Mouse (Mus musculus): ENCODE results near the gene 5031439G07Rik. TPM values are rescaled to one million over a fixed set of nuclear protein-coding genes. Genes with fewer than 3 reads are reported as not detected.
"Not testable (repeated sequence)": the region's sequence is repeated elsewhere in the genome, so short reads cannot be mapped to it uniquely, and the experiment has no call there.

The 5031439G07Rik gene
- total RNA-seq, 2 experiments from 2014 or later: 93.1 to 105 TPM

DNA sequence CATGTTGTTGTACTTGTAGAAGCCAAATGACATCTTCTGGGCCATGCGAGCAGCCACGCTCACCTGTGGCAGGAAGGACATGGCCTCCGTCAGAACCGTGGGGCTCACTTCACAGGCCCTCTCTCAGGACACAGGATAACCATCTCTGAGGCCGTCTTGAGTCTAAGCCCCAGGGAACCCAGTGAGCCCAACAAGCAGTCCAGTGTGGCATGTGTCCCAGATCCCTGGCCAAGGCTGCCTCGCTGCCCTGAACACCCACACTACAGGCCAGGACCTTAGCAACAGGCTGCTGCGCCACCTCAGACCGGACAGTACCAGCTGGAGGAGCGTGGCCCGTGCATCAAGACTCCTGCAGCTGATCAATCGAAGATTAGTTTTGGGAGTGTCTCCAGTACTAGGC lies 35.1 kb downstream of the 5031439G07Rik start:
- DNase-seq: no peak

DNA sequence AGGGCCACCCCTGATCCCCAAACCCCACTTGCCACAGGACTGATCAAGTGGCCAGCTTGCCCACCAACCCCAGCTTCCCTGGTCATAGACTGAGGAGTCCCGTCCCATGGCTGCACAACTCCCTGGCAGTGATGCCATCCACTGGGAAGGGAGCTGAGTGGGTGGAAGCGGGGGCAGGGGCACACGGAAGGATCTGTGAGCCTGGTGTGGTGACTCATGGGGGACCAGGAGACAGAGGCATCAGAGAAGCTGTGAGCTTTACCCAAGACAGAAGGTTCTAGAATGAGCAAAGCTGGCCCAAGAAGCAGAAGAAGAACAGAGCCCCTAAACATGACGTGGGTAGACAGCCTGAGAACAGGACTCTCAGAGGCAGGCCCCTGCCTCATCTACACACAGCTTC lies 38.3 kb downstream of the 5031439G07Rik start:
- no peak for DNase-seq

- no peak for DNase-seq
These were observed 39.4 kb downstream of the 5031439G07Rik start for GRCm38 (mm10) chr15:84948990-84949389.

- no peak for DNase-seq
These were observed 44.0 kb downstream of the 5031439G07Rik start for GRCm38 (mm10) chr15:84944319-84944718.

GRCm38 (mm10) chr15:84942647-84943285 lies 45.6 kb downstream of the 5031439G07Rik start:
- DNase-seq: peak; percentile 70 to 73

- DNase-seq: no peak
These were observed 48.2 kb downstream of the 5031439G07Rik start for GRCm38 (mm10) chr15:84940102-84940501.

GRCm38 (mm10) chr15:84934901-84935300 lies 53.5 kb downstream of the 5031439G07Rik start:
- peak in 1 of 2 experiments; percentile 42 for DNase-seq

DNA sequence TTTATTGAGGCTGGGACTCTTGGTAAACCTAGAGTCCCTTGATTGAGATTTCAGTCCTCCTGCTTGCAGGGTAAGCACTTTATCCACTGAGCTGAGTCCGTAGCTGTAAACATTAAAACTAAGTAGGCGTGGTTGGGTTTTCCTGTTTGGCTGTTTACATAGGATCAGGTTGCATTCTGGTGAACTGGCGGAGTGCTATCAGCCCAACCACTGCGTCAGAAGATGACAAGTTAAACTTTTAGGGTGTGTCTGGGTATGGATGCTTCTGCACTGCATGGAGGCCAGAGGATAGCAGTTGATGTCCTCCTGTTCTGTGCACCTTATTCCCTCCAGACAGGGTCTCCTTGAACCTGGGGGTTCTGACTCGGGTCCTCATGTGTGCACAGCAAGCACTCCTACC lies 56.0 kb downstream of the 5031439G07Rik start:
- DNase-seq: no peak

GRCm38 (mm10) chr15:84925495-84926018 lies 62.8 kb downstream of the 5031439G07Rik start:
- no peak for DNase-seq

- DNase-seq: no peak
These were observed 63.5 kb downstream of the 5031439G07Rik start for GRCm38 (mm10) chr15:84924781-84925315.

GRCm38 (mm10) chr15:84923508-84924181 lies 64.7 kb downstream of the 5031439G07Rik start:
- no peak for DNase-seq

DNA sequence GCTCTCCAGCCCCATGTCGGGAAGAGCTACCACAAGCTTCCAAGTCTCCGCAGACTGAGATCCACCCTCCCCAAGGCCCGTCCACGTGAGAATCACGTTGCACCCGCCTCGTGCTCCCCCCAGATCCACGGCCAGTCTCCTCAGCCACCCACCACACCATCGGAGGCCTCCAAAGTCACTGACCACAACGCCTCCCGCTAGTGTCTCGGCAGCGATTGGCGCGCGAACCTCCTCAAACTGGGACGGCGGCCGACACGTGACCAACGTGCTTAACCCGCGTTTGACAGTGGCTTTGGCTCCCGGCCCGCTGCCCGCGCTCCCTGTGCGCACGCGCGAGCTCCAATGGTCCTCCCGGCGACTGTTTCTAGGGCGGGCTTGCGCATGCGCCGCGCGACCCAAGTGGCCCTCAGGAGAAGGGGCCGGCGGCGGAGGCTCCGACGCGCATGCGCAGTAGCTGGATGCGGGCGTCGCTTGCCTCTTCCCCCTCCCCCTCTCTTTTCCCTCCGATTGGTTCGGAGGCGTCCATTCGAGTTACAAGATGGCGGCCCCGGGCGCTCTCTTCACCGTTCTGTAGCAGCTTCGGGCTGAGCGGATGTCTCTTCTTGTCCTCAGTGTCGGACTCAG lies 65.4 kb downstream of the 5031439G07Rik start, which contains the start of gene Nup50:
Nup50 (plus strand) TSS at position 528 of the 624 bp plus-strand sequence.
- DNase-seq: peak; percentile 100

GRCm38 (mm10) chr15:84919938-84920337 lies 68.4 kb downstream of the 5031439G07Rik start, which contains the start of gene Gm29666:
Gene Gm29666, minus strand, starts transcription at chr15:84920038.
- no peak for DNase-seq

DNA sequence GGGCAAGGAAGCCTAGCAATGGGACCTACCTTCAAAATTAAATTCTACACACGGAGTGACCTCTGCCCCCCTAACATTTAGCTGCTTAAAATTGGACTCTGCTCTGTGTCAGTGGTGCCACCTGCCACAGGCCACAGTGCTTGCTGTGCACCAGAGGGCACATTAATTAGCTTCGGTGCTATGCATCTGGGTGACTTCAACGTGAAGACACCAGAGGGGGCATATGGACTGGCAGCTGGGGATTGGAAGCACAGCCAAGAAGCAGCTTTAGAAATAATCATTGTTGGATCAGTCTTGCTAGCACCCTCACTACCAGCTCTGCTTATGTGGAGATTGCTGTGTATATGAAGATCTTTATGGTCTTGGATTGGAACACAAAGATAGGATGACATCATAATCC lies 75.2 kb downstream of the 5031439G07Rik start:
- peak in 1 of 2 experiments; percentile 20 for DNase-seq

- DNase-seq: no peak
These were observed 84.4 kb downstream of the 5031439G07Rik start for GRCm38 (mm10) chr15:84903843-84904385.

- no peak for DNase-seq
These were observed 90.3 kb downstream of the 5031439G07Rik start for GRCm38 (mm10) chr15:84898077-84898476.

GRCm38 (mm10) chr15:84896664-84897063 lies 91.7 kb downstream of the 5031439G07Rik start:
- no peak for DNase-seq

GRCm38 (mm10) chr15:84896216-84896615 lies 92.1 kb downstream of the 5031439G07Rik start:
- not testable (repeated sequence) for DNase-seq
